Mouse (Mus musculus): ENCODE data around the gene Plekha8.

Plekha8 gene

DNA sequence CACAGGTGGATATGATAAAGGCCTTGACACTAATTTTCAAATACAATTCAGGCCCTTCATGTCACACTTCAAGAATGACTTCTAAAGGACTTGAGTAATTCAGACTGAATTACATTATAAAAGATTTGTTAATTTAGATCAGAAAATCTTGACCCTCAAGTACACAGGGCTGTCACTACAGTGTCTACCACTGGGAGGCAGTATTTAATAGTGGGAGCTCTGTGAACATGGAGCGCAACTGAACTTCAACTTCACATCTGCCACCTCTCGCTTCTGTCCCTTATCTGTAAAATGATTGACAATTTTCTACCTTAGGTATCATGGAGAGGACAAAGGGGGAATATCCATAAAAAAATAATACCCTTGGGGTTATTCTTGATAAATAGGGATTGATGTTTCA is 8.7 kb upstream of the Plekha8 start:
- no peak for DNase-seq (ENCODE audit: low read depth, low spot score)

DNA sequence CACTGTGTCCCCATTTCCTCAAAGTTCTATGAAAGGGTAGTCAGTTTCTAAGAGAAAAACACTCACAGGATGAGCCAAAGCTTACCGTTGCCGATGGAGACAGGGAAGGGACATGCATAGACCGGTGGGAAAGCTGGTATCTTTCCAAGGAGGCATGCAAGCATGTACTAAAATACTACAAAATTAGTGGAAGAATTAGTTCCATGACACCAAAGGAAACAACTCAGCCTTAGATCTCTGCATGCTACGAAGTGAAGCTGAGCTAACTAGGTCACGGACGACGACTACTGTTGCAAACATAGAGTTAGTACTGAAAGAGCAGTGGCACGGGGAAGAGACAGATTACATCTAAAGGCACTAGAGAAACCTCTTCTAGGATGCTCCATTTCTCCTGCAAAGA is 8.0 kb upstream of the Plekha8 start:
- no peak for DNase-seq (ENCODE audit: low read depth, low spot score)

DNA sequence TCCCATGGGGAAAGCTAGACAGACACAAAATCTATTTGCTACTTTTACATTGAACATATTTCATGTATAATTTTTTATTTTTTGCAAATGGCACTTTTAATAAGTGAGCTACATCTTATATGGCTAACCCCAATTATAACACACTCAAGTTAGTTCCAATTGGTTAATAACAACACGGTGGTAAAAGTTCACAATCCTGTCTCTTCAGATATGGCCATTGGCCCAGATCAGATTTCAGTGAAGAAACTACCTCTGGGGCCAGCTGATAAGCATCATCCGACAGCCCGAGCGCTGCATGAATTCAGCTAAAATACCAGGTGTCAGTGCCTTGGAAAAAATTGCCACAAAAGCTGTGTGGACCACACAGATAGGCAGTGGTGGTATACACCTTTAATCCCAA is 7.2 kb upstream of the Plekha8 start:
- no peak for DNase-seq (ENCODE audit: low read depth, low spot score)

DNA sequence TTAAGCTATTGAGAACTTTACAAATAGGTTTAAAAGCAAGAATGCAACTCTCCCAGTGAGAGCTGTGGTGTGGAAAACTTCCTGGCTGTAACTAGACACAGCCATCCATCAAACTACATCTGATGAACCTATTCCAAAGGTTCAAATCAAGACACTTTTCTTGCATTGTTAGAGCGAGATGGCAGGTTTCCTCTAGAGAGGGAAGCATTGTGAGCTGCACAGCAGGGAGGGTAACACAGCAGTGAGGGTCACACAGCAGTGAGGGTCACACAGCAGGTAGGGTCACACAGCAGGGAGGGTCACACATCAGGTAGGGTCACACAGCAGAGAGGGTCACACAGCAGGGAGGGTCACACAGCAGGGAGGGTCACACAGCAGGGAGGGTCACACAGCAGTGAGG is 6.7 kb upstream of the Plekha8 start:
- DNase-seq (ENCODE audit: low read depth, low spot score) = no peak

DNA sequence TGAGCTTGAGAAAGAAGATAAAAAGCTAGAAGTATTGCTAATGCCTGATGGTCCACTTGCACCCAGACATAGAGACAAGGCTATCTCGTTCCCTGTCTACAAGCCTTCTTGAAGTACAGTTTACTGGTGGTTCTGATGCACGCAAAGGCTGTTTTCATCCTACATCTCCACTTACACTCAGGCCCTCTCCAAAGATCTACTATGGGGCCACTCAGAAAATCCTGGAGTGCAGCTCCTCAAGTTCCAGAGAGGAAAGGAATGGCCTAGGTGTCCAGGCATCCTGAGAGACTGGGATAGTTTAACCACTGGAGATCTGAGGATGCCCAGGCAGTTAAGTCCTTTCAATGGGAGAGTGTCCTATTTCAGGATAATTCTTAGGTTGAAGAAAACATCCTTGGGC is 4.2 kb upstream of the Plekha8 start:
- DNase-seq (ENCODE audit: low read depth, low spot score) = no peak

DNA sequence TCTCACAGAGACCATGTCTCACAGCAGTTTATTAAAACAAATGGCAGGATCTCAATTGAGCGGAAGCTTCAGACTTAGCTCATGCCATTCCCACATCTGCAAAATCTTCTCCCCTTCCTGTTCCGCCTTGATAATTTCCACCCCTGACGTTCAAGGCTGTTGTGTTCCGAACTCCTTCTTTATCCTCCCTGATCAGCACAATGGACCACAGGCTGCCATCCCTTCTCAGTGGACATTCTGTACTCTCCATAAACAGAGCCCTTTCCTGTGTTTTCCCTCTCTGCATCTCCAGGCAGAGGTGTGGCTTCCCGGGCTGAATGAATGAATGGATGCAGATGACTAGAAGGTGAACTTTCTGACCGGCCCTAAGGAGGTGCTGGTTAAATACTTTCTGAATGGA is 3.1 kb upstream of the Plekha8 start:
- no peak for DNase-seq (ENCODE audit: low read depth, low spot score)

DNA sequence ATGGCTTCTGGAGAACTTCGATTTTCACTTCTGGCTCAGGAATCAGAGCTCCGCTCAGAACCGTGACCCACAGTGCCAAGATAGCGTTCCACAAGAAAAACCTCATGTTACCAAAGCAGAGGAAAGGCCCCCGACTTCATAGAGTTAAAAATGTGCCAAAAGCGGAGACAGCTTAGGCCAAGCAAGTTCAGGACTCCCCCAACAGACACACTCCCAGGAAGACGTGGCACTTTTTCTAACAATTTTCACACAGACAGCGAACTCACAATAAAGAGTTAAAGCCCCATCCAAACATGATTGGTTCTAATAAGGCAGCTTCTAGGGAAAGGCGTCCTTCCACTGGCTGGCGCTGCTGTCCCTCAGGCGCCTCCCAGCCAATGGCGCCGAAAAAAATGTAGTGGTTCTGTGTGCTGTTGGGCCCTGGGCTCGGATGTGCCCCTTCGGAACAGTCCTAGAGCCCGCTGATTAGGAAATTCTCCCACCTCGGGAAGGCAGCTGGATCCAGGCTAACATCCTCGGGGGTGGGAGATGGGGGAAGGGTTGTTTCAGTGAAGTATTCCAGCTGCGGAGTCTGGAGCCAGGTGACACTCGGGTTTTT is 1.9 kb upstream of the Plekha8 start:
- DNase-seq (ENCODE audit: low read depth, low spot score) = peak; percentile 89

DNA sequence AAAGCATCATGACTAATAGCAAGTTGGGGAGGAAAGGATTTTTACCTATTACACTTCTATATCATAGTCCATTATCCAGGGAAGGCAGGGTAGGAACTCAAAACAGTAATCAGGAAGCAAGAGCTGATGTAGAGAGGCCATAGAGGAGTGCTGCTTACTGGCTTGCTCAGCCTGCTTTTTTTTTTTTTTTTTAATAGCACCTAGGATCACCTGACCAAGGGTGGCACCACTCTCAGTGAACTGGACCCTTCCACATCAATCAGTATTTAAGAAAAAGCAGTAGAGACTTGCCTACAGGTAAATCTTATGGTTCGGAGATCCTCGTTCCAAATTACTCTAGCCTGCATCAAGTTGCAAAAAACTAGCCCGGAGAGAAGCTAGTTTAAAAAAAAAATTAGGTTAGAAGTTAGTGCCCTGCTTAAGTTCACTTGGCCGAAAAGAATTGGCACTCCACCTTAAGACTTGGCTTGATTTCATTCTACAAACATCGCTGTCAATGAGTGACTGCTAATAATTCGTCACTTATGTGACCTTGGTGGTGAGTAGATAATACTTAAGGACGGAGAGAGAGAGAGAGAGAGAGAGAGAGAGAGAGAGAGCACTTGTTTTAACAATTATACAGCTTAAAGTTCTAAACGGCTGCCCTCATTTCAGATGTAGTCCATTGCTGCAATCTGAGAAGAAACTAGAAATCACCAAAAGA is 994 bp upstream of the Plekha8 start:
- DNase-seq (ENCODE audit: low read depth, low spot score) = no peak

DNA sequence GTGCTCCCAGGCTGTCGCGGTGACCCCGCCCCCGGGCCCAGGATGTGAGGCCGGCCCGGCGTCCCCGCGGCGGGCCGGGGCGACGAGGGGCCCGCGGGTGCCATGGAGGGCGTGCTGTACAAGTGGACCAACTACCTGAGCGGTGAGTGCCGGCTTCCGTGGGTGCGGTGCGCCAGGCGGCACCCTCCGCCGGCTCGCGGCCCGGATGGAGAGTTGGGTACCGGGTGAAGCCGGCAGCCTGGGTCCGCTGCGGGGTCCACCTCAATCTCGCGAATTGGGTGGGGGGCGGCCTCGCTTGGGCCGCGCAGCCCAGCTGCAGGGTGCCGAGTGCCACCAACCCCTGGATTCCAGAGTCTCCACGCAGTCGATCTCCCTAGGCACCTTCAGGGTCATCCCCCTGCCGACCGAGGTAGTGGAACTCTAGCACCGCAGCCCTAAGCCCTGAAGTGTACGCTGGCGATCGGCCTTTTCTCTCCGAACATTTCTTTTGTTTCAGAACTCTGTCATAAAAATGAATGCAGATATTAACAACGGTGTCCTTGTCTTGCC is 493 bp downstream of the Plekha8 start:
- DNase-seq (ENCODE audit: low read depth, low spot score) = no peak

DNA sequence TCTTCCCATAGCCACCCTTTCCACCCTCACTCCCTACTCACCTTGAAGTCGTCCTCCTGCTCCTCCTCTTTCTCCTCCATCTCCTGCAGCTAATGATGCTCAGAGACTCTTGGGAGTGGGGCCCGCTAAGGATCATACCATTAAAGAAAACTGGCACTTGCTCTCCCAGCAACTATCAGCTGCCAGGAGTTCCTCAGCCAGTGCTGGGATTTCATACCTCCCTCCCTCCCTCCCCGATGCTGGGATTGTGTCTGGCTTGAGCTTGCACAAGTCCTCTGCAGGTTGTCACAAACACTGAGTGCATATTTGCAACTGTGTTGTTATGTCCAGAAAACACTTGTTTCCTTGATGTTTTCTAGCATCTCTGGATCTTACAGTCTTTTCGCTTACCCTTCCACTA is 2.3 kb downstream of the Plekha8 start, which contains the start of gene Fkbp14:
Gene Fkbp14, minus strand, starts transcription at position 101 of the 400 bp plus-strand sequence.
- no peak for DNase-seq (ENCODE audit: low read depth, low spot score)

DNA sequence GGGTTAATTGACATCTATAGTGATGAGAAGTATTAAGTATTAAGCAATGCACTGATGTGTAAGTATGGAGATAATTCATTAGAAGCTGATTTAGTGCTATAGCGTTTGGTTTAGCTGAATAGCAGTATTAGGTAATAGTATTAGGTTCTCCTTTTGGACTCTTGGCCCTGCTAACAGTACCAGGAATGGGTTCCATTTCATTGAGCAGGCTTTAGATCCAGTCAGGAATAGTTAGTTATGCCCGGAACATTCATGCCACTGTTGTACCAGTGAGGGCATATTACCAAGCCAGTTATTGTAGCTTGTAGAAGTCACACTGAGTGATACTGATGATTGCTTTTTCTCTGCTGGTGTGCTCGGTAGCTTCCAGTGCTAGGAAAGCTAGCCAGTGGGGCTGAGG is 2.8 kb downstream of the Plekha8 start:
- no peak for DNase-seq (ENCODE audit: low read depth, low spot score)

DNA sequence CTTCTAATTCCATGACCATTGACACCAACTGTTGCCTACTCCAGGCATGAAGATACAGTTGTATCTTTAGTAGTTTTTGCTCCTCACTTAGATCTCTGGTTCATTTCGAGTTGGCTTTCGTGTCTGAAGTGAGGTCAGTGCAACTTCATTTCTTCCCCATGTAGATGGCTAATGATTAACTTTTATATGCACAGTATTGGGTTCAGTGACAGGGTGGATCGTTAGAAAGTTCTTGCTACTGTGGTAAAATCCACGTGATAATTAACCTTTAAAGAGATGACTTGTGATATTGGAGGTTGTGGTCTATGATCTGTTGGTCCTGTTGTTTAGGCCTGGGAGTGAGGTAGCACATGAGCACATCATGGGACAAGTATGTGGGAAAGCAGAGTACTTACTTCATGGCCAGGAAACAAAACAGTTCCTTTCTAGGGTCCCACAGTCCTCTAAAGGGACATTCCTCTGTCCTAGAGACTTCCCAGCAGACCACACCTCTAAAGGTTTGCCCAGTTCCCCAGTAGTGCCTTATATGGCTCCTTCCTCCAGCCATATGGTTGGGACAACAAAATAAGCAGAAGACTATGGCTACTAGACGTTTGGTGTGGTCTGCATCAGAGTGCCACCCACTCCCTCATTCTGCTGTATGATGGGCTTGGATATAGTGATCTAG is 5.9 kb downstream of the Plekha8 start:
- no peak for DNase-seq (ENCODE audit: low read depth, low spot score)

DNA sequence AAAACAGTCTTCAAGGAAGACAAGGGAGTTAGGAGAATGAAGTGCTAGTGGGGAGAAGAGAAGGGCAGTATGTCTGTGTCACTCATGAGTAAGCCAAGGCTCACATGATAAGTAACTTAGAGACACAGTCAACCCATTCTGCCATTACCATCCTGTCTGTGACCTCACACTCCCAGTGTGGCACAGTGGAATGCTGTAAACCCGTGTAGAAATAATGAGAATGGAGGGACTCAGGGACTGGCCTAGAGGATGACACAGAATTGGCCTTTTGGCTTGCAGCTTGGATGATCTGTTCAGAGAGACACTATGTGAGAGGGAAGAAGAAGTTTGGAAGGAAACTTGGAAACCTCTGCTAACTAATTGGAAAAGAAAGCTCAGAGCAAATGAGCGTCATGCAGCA is 8.0 kb downstream of the Plekha8 start:
- DNase-seq (ENCODE audit: low read depth, low spot score) = no peak

DNA sequence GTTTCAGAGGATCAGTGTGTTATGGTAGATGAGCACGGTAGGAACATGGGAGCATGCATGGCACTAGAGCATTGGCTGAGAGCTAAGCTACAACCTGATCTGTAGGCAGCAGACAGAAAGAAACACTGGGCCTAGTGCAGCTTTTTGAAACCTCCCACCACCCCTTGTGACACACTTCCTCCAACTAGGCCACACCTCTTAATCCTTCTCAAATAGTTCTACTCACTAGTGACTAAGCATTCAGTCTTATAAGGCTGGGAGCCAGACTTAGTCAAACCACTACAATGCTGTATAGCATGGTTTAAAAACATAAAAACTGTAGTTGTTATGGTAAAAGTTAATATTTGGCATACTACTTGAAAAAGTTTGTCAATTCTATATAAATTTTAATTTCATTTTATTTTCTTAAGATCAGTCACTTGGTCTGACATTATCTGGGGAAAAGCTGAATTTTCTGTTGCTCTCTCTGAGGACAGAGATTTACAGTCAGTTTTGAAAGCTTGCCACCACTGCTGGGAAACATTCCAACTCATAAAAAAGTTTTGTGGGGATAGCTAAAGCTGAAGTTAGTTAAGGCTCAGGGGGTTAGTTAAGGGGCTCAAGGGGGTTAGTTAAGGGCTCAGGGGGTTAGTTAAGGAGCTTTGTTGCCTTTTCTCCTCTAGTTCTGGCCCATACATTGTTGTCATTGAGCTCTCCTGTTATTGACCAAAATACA is 9.2 kb downstream of the Plekha8 start:
- no peak for DNase-seq (ENCODE audit: low read depth, low spot score)

DNA sequence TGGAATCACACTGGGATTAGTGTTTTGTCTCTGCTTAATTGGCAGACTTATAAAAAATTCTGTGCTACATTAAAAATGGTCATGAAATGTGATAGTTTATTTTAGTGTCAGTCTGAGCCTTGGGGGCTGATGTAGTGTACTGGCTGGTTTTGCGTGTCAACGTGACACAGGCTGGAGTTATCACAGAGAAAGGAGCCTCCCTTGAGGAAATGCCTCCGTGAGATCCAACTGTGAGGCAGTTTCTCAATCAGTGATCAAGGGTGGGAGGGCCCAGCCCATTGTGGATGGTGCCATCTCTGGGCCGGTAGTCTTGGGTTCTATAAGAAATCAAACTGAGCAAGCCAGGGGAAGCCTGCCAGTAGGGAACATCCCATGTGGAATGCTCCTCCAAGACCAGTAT is 11.3 kb downstream of the Plekha8 start:
- DNase-seq (ENCODE audit: low read depth, low spot score) = no peak

DNA sequence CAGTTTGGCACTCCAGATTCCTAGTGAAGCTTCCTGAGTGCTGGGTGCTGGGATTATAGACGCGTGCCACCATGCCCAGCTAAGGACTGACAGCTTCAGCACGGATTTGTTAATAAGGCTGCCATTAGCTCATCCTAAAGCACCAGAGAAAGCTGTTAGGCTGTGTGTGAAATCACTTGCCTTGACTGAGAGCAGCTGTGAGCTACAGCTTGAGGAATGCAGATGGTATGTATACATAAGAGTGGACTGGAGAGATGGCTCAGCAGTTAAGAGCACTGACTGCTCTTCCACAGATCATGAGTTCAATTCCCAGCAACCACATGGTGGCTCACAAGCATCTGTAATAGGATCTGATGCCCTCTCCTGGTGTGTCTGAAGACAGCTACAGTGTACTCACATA is 22.5 kb downstream of the Plekha8 start:
- DNase-seq (ENCODE audit: low read depth, low spot score) = no peak

DNA sequence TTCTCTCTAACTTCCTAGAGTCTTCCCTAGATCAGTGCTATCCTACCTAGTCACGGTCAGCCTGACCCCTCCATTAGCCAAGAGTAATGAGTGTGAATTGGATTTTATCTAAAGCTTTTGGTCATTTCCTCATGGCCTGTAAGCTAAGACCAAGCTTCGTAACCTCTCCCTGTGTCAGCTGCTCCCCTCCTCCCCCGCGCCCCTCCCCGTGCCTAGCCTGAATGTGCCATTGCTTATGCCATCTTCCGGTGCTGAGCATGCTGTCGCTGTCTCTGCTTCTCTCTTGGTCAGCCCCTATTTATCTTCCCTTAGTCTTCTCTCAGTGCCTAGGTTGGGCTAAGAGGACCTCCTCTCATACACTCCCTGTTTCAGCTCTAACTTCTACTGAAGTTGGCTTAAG is 24.6 kb downstream of the Plekha8 start:
- no peak for DNase-seq (ENCODE audit: low read depth, low spot score)

DNA sequence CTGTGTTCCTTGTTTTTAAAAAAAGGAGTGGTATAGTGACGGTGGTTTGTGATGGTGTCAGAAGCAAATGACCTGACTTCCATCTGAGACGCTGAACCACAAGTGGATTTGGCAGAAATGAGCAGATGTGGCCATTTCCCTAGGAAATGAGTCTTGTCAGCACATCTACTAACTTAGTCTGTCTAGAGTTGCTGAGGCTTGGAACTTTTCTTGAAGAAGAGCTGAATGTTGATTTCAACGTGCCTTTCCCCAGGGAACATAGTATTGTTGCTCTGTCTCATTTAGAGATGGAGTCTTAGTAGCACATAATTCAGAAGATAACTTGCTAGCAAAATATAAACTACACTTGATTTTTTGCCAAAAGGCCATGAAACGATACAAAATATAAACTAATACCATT is 25.4 kb downstream of the Plekha8 start:
- no peak for DNase-seq (ENCODE audit: low read depth, low spot score)

DNA sequence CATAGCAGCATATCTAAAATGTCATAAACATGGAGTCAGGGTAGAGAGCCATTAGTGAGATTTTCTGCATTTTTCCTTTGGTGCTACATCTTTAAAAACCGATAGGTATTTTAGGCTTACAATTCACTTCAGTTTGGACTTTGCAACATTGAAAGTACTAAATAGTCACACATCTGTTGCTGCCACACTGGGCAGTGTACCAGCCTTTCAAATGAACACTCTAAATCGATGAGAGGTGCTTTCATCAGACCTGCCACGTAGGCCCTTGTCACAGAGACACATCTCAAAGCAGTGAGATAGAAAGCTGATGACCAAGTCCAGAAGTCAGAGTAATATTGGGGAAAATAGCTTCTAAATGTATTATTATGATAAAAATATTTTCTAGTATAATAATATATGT is 33.5 kb downstream of the Plekha8 start:
- DNase-seq (ENCODE audit: low read depth, low spot score) = no peak

DNA sequence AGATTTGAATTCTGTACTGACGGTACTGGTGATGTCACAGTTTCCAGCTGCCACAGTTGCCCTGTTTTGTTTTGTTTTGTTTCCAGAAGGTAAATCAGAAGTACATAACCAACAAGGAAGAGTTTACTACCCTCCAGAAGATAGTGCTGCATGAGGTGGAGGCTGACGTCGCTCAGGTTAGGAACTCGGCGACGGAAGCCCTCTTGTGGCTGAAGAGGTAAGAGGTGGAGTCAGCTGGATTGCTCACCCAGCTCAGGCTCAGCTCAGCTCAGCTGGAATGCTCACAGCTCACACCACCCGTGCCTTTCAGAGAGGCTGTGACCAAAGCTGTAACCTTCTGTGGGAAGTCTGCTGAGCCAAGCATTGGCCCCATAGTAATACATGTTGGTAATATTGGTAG is 34.8 kb downstream of the Plekha8 start:
- no peak for DNase-seq (ENCODE audit: low read depth, low spot score)

DNA sequence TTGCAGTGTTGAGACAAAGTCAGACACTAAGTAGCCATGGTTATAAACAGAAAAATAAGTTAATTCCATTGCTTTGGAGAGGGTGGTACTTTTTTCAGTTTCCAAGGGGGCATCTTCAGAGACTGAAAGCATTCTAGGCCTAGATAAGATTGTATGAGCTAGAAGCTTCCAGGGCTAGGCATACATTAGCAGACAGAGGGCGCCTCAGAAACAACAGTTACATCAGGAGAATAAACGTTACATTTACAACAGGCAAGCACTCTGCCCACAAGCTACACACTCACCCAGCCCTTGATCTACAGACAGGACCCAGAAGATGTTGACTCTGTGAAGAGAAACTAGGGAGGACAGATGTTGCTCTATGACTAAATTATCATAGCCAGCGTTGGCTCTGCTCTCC is 36.6 kb downstream of the Plekha8 start:
- no peak for DNase-seq (ENCODE audit: low read depth, low spot score)

DNA sequence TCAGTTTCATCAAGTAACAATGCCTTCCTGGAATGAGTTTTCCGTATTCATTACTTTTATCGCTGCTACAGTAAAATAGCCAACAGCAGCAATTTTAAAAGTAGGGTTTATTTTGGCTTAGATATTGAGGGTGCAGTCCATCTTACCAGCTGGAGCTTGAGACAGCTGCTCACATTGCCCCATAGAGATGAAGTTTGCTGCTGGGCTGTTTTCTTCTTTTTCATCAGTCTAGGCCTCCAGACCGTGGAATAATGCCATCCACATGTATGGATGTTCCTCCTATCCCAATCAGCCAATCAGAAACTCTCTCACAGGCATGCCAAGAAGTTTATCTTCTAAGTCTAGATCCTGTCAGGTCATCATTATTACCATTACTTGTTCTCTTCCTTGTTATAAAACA is 45.0 kb downstream of the Plekha8 start:
- DNase-seq (ENCODE audit: low read depth, low spot score) = no peak
